Mouse (Mus musculus) forebrain, embryonic 11.5 days (tissue): ENCODE data around the gene Nicn1. TPM values are rescaled to one million over a fixed set of nuclear protein-coding genes. Genes with fewer than 3 reads are reported as not detected.

Experiments
- ATAC-seq: fragments of 200-750 bp; cut with Nextera tagmentation; replicated peaks from 2 replicates; pipeline ENCODE4 v1.8.0; 2017; ENCODE audit warnings: moderate TSS enrichment; ENCODE audit not compliant: low FRiP score
- DNase-seq: peaks from one replicate; pipeline ENCODE4 v3.0.0-alpha.2; 2017; ENCODE audit warnings: low spot score
- H3K27ac ChIP-seq: fragments of 300-500 bp; sonication (generic); 2 replicates; pipeline ENCODE4 v1.5.1; 2014; ENCODE audit warnings: low read depth, low read length
- H3K27me3 ChIP-seq: fragments of 300-500 bp; sonication (generic); 2 replicates; pipeline ENCODE4 v1.6.1; 2014; ENCODE audit warnings: mild to moderate bottlenecking, low read length, mixed read lengths; ENCODE audit not compliant: control insufficient read depth, insufficient read depth
- H3K36me3 ChIP-seq: fragments of 300-500 bp; sonication (generic); 2 replicates; pipeline ENCODE4 v1.6.1; 2014; ENCODE audit warnings: mild to moderate bottlenecking, low read length, moderate library complexity, mixed read lengths; ENCODE audit not compliant: control insufficient read depth, insufficient read depth
- H3K4me1 ChIP-seq: fragments of 300-500 bp; sonication (generic); replicated peaks from 2 replicates; pipeline ENCODE4 v1.6.1; 2014; ENCODE audit warnings: low read length, mixed read lengths; ENCODE audit not compliant: control insufficient read depth, insufficient read depth
- H3K4me2 ChIP-seq: fragments of 300-500 bp; sonication (generic); 2 replicates; pipeline ENCODE4 v1.6.1; 2014; ENCODE audit warnings: low read depth, mild to moderate bottlenecking, low read length, moderate library complexity, mixed read lengths; ENCODE audit not compliant: severe bottlenecking
- H3K4me3 ChIP-seq: fragments of 300-500 bp; sonication (generic); 2 replicates; pipeline ENCODE4 v1.5.1; 2014; ENCODE audit warnings: low read depth, low read length
- H3K9ac ChIP-seq: fragments of 300-500 bp; sonication (generic); 2 replicates; pipeline ENCODE4 v1.6.1; 2014; ENCODE audit warnings: low read length
- H3K9me3 ChIP-seq: fragments of 300-500 bp; sonication (generic); 2 replicates; pipeline ENCODE4 v1.6.1; 2016; ENCODE audit warnings: low read length, mixed read lengths; ENCODE audit not compliant: control insufficient read depth
- WGBS: fragments of 180-500 bp; shearing (Covaris S2); extraction: QIAGEN DNeasy Blood & Tissue Kit; methylation state at CpG from one replicate; pipeline ENCODE4 v1.1.7; 2014; 5-methylcytosine and 5-hydroxymethylcytosine counted together
- polyA plus RNA-seq: library from polyadenylated mRNA; unstranded; fragments of >200 nt; fragmentation: Nextera tagmentation; extraction: Ambion mirVana; gene quantifications from 2 replicates; pipeline ENCODE4 v1.2.1, GENCODE M21; 2014

Gene Nicn1
- polyA plus RNA-seq, 1 experiment from 2014 or later: 46.8 TPM

- no peaks in the 10 kb centered on the region for H3K27me3 ChIP-seq
- WGBS: 30% methylated on average over 6 of the region's 6 CpGs
- H3K4me2 ChIP-seq: peak overlapping the region; percentile 86
- peak overlapping the region; percentile 90 for H3K9ac ChIP-seq
- DNase-seq (peak; percentile 53), ATAC-seq (peak; percentile 8; the same call in 1 of the 2 replicates)
- H3K4me3 ChIP-seq: peak overlapping the region; percentile 79
- peaks cover 10% of the 10 kb centered on the region for H3K4me1 ChIP-seq
- peak overlapping the region; percentile 88 for H3K27ac ChIP-seq
- H3K36me3 ChIP-seq: peaks cover 4% of the 10 kb centered on the region; the same call in 1 of the 2 replicates
- H3K9me3 ChIP-seq: no peaks in the 10 kb centered on the region
Measured at GRCm38 (mm10) chr9:108338551-108338885, 48.3 kb downstream of the Nicn1 start.

DNA sequence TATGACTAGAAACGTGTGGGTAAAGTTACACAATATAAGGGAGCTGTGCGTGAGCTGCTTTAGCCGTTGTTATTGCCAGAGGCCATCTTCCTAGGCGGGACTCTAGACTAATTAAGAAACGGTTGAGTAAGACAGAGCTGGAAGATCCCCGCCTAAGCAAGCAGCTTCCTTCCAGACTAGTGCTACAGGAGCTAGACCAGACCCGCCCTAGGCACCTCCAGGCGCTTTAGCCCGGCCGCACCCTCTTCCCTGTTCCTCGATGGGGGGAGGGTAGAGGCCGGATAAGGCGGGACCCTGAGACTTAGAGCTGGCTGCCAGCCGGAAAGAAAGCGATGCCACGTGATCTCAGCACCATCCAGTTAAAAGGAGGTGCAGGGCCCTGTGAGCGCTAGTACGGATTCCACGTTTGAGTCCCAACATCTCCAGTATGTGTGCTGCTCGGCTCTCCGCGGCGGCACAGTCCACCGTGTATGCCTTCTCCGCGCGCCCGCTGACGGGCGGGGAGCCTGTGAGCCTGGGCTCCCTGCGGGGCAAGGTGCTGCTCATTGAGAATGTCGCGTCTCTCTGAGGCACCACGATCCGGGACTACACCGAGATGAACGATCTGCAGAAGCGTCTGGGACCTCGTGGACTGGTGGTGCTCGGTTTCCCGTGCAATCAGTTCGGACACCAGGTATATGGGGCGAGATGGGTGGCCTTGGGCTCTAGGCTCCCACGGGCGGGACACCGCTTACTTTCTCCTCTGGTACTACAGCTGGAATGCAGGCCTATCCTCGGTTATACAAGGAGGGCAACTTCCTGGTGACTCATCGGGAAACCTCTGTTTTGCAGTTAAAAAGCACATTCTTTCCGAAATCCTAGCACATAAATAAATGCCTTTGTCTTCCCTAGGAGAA, 48.9 kb downstream of the Nicn1 start, which contains the start of gene Gpx1:
Gpx1 (plus strand) TSS at position 18 of the 896 bp plus-strand sequence.
- H3K27me3 ChIP-seq: no peaks in the 10 kb centered on the region
- peak within 1 kb of the TSS; percentile 86 for H3K4me2 ChIP-seq
- WGBS: under 1% methylated on average over 49 of the region's 49 CpGs
- H3K36me3 ChIP-seq: peaks cover 4% of the 10 kb centered on the region; the same call in 1 of the 2 replicates
- H3K9me3 ChIP-seq: no peaks in the 10 kb centered on the region
- DNase-seq: peak; percentile 93
- ATAC-seq: peak; percentile 97
- H3K4me3 ChIP-seq: peak within 1 kb of the TSS; percentile 79
- peak within 1 kb of the TSS; percentile 90 for H3K9ac ChIP-seq
- H3K27ac ChIP-seq: peak within 1 kb of the TSS; percentile 88
- H3K4me1 ChIP-seq: peaks cover 10% of the 10 kb centered on the region

DNA sequence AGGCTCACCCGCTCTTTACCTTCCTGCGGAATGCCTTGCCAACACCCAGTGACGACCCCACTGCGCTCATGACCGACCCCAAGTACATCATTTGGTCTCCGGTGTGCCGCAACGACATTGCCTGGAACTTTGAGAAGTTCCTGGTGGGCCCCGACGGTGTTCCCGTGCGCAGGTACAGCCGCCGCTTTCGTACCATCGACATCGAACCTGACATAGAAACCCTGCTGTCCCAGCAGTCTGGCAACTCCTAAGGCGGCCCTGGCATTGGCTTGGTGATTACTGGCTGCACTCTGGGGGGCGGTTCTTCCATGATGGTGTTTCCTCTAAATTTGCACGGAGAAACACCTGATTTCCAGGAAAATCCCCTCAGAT, 49.6 kb downstream of the Nicn1 start:
- ATAC-seq: no peak
- peak overlapping the region; percentile 79 for H3K4me3 ChIP-seq
- H3K9ac ChIP-seq: peak overlapping the region; percentile 90
- H3K36me3 ChIP-seq: peaks cover 4% of the 10 kb centered on the region; the same call in 1 of the 2 replicates
- H3K4me2 ChIP-seq: peak overlapping the region; percentile 86
- DNase-seq: peak; percentile 58
- no peaks in the 10 kb centered on the region for H3K27me3 ChIP-seq
- H3K4me1 ChIP-seq: peaks cover 10% of the 10 kb centered on the region
- no peaks in the 10 kb centered on the region for H3K9me3 ChIP-seq
- peak overlapping the region; percentile 88; the same call in 1 of the 2 replicates for H3K27ac ChIP-seq
- WGBS: 20% methylated on average over 20 of the region's 20 CpGs

DNA sequence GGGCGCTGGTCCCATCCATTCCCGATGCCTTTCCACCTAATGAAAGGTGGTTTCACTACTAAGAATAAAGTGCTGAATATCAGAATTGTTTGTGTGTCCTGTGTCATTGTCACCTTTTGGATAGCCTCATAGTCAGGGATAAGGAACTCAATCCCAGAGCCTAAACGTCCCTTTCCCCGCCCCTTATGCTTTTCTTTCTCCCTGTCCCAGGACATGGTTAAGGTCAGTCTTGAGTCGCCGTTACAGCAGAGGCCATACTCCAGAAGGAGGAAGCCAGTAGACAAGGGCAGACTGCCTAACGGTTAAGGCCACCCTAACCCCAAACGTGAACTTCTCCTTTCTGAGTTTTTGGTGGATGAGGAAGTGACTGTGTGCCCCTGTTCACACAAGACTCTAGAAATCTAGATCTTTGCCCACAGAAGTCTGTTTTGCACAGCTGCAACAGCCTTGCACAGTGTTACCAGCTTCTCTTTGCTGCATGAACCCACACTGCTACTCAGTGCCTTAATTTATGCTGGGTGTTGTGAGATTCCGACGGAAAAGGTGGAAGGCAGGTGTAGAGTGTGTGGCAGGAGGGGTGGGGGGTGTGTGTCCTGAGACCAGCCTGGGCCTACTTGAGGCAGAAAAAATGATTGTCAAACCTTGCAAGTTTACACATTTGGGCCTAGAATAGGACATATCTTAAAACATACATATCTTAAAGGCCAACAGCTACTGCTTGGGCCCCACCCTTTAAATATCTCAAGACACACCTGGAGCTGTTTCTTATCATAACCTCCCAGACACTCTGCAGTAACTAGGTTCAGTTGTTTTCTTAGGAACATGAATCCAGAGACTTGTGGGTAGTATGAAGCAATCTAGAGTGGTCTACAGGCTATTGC, 50.3 kb downstream of the Nicn1 start:
- H3K4me1 ChIP-seq: peaks cover 10% of the 10 kb centered on the region
- WGBS: 76% methylated on average over 10 of the region's 10 CpGs

GRCm38 (mm10) chr9:108341139-108341475, 50.9 kb downstream of the Nicn1 start:
- Histone ChIP-seq H3K4me3 (no peak overlapping the region), H3K36me3 (peaks cover 4% of the 10 kb centered on the region; the same call in 1 of the 2 replicates), H3K27ac (no peak overlapping the region), H3K4me1 (peaks cover 10% of the 10 kb centered on the region), H3K9me3 (no peaks in the 10 kb centered on the region), H3K4me2 (no peak overlapping the region), H3K27me3 (no peaks in the 10 kb centered on the region), H3K9ac (no peak overlapping the region; the same call in 1 of the 2 replicates)
- no peak for ATAC-seq
- WGBS: 93% methylated on average over 5 of the region's 5 CpGs
- no peak for DNase-seq

More for the DNA sequence above, 50.3 kb downstream of the Nicn1 start:
- H3K4me2 ChIP-seq: peak overlapping the region; percentile 86
- peak overlapping the region; percentile 25; the same call in 1 of the 2 replicates for H3K27ac ChIP-seq
- H3K27me3 ChIP-seq: no peaks in the 10 kb centered on the region
- DNase-seq: no peak
- ATAC-seq: no peak
- peak overlapping the region; percentile 90 for H3K9ac ChIP-seq
- H3K36me3 ChIP-seq: peaks cover 4% of the 10 kb centered on the region; the same call in 1 of the 2 replicates
- H3K9me3 ChIP-seq: no peaks in the 10 kb centered on the region
- H3K4me3 ChIP-seq: peak overlapping the region; percentile 79

DNA sequence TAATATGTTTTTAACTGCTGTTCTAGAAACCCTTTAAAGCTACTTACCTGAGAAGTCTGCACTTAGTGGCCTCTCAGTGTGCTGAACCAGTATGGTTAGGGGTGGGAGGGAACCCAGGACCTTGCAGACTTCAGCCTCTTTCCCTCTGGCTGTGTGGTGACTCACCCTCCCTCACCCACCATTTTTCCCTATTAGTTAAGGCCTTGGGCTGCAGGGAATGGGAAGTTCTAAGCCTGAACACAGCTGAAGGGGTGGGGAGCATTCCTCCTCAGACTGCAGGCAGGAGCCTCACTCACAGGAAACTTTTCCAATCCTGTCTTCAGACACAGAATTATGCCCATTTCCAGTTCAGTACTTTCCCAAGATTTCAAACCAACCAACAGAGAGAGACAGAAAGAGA, 51.6 kb downstream of the Nicn1 start:
- Histone ChIP-seq H3K4me1 (peaks cover 12% of the 10 kb centered on the region), H3K4me2 (no peak overlapping the region), H3K36me3 (peaks cover 4% of the 10 kb centered on the region; the same call in 1 of the 2 replicates), H3K4me3 (no peak overlapping the region), H3K27me3 (no peaks in the 10 kb centered on the region), H3K9ac (no peak overlapping the region), H3K9me3 (no peaks in the 10 kb centered on the region), H3K27ac (no peak overlapping the region)
- DNase-seq (no peak), ATAC-seq (no peak)

- H3K27ac ChIP-seq: no peak overlapping the region
- no peak overlapping the region for H3K9ac ChIP-seq
- H3K27me3 ChIP-seq: no peaks in the 10 kb centered on the region
- no peak overlapping the region for H3K4me3 ChIP-seq
- 62% methylated on average over 5 of the region's 5 CpGs for WGBS
- H3K4me2 ChIP-seq: no peak overlapping the region
- no peaks in the 10 kb centered on the region for H3K9me3 ChIP-seq
- H3K36me3 ChIP-seq: peaks cover 4% of the 10 kb centered on the region; the same call in 1 of the 2 replicates
- H3K4me1 ChIP-seq: peaks cover 14% of the 10 kb centered on the region
- ATAC-seq (no peak), DNase-seq (no peak)
Measured at GRCm38 (mm10) chr9:108342301-108342831, 52.1 kb downstream of the Nicn1 start.

- Histone ChIP-seq H3K9me3 (no peaks in the 10 kb centered on the region), H3K4me3 (no peak overlapping the region), H3K9ac (no peak overlapping the region), H3K27me3 (no peaks in the 10 kb centered on the region), H3K4me1 (peaks cover 14% of the 10 kb centered on the region), H3K4me2 (no peak overlapping the region), H3K36me3 (peaks cover 4% of the 10 kb centered on the region; the same call in 1 of the 2 replicates), H3K27ac (no peak overlapping the region)
- ATAC-seq: no peak
- 88% methylated on average over 3 of the region's 3 CpGs for WGBS
- no peak for DNase-seq
Measured at GRCm38 (mm10) chr9:108343331-108343730, 53.1 kb downstream of the Nicn1 start.
